Mouse (Mus musculus): Measurements from ENCODE around the gene Idh3a. TPM values are rescaled to one million over a fixed set of nuclear protein-coding genes. Genes with fewer than 3 reads are reported as not detected.

Gene Idh3a
- total RNA-seq, 2 experiments from 2014 or later, result 269 to 484 TPM

DNA sequence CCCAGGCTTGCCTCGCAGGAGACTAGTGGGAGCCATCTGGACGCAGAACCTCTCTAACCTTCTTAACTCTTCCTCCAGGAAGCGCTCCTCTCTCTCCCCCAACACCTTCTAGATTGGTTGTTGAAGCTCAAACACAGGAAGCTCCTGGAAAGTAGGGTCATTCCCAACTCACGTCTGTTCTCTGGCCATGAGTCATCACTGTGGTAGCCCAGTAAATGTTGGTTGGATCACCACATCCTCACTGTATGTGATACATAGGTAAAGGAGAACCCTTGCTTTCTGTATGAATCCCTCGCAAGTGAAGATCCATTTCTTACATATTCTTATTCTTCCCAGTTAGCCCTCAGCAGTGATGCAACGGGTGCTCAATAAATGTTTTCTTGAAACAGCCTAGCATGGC is 59.4 kb downstream of the Idh3a start:
- DNase-seq (ENCODE audit: low spot score in 2 of 2), result no peak

DNA sequence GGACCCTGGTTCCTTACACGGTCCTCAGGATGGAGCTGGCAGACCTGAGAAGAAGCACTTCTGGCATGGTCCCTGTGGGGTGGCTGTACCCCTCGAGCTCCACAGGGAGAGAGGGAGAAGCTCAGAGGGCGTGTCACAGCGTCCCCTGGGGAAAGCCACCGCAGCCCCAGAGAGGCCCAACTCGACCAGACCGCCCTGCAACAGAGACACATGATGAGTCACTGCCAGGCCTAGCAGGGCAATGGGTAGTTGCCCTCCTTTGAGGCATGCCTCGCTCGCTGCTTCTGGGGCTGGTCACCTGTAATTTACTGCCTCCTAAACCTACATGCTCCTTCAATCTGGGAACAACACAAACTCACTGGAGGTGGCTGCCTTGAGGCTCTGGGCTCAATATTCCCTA is 60.1 kb downstream of the Idh3a start:
- DNase-seq (ENCODE audit: low spot score in 2 of 2), result no peak

DNA sequence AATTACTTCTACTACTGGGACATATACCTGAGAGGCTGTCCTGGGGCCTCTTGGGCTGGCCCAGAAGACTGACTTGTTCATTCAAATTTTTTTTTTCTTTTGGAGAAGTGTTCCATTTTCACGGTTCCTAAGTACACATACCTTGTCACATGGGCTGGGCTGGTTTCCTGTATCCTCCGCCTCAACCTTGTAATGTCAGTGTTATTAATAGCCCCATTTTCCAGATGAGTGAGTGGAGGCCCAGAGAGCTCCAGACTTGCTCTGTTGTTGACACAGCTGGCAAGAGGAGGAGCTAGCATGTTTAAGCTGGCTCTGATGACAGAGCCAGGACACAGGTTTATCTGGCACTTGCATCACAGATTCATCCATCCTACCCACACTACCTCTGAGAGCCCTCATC is 61.3 kb downstream of the Idh3a start:
- DNase-seq (ENCODE audit: low spot score in 2 of 2), result no peak

DNA sequence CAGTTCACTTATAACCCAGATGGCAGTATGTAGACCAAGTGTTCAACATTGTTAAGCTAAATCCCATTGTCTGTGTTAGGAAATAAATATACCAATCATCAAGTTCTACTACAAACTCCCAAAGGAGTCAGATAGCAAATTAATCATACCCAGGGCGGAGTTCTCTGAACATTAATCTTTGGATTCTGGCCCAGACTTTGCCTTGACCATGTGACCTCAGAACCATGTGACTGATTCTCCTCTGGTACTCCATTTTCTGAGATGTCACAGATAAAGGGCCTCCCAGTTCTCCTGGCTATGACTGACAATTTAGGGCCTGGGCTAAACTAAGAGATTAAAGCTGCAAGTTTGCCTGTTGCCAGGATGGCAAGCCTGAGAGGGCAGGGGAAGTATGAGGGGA is 63.2 kb downstream of the Idh3a start:
- DNase-seq (ENCODE audit: low spot score in 2 of 2), result no peak

DNA sequence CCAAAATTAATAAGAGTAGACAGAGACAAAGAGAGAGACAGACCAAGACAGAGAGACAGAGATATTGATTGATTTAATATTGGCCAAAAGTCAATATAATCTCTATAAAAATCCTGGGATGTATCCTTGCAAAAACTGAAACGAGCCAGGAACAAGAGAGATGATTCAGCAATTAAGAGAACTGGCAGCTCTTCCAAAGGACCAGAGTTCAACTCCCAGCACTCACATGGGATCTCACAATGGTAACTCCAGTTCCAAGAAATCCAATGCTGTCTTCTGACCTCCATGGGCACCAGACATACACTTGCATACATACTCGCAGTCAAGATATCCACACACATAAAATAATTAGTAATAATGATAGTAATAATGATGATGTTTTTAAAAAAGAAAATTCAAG is 66.6 kb downstream of the Idh3a start:
- DNase-seq (ENCODE audit: low spot score in 2 of 2), result no peak

Other genes starting within 250 kb of the Idh3a start
- gene Dmxl2, start 84.7 kb upstream of the Idh3a start, total RNA-seq (2021), result 10 to 100 TPM; 12.9 to 15.1 TPM
- gene Sh2d7, start 47.4 kb upstream of the Idh3a start, total RNA-seq (2021), result not detected
- gene Cib2, start 26.1 kb upstream of the Idh3a start, total RNA-seq (2021), result 100 to 1,000 TPM in 1 of 2 experiments, 10 to 100 TPM in 1; 53.0 to 105 TPM
- gene Acsbg1, start 75.5 kb downstream of the Idh3a start, total RNA-seq (2021), result 100 to 1,000 TPM; 221 to 307 TPM
- 10 to 100 TPM; 34.7 to 51.7 TPM for gene Dnaja4, start 112.5 kb downstream of the Idh3a start, total RNA-seq (2021)
- gene Wdr61, start 148.2 kb downstream of the Idh3a start, total RNA-seq (2021), result 10 to 100 TPM; 66.4 to 71.3 TPM
- gene Crabp1, start 178.4 kb downstream of the Idh3a start, total RNA-seq (2021), result 10 to 100 TPM in 1 of 2 experiments, 1 to 10 TPM in 1; 9.8 to 13.7 TPM

All from adrenal gland, adult 18-20 months (tissue).